Mouse (Mus musculus): Measurements from ENCODE around the gene Gucy1b2.
A peak's percentile ranks its signal among the peaks of the same experiment; 100 is the strongest.

Gucy1b2 gene

GRCm38 (mm10) chr14:62456239-62456747 lies at the start of gene Gucy1b2:
Gucy1b2 (minus strand) TSS chr14:62456289.
- DNase-seq (ENCODE audit: inconsistent age in 2 of 2, low spot score in 1 of 2): no peak

GRCm38 (mm10) chr14:62497391-62497790 lies 41.3 kb upstream of the Gucy1b2 start:
- DNase-seq (ENCODE audit: inconsistent age in 2 of 2, low spot score in 1 of 2): no peak

- DNase-seq (ENCODE audit: inconsistent age in 2 of 2, low spot score in 1 of 2): no peak
Measured at GRCm38 (mm10) chr14:62496501-62496900, 40.4 kb upstream of the Gucy1b2 start.

- no peak for DNase-seq (ENCODE audit: inconsistent age in 2 of 2, low spot score in 1 of 2)
Measured at GRCm38 (mm10) chr14:62493456-62493855, 37.4 kb upstream of the Gucy1b2 start.

GRCm38 (mm10) chr14:62492196-62492850 lies 36.2 kb upstream of the Gucy1b2 start:
- peak; percentile 78 to 89 for DNase-seq (ENCODE audit: inconsistent age in 2 of 2, low spot score in 1 of 2)

GRCm38 (mm10) chr14:62488270-62488669 lies 32.2 kb upstream of the Gucy1b2 start:
- DNase-seq (ENCODE audit: inconsistent age in 2 of 2, low spot score in 1 of 2): no peak

GRCm38 (mm10) chr14:62481381-62481780 lies 25.3 kb upstream of the Gucy1b2 start:
- DNase-seq (ENCODE audit: inconsistent age in 2 of 2, low spot score in 1 of 2): no peak

GRCm38 (mm10) chr14:62479395-62479794 lies 23.3 kb upstream of the Gucy1b2 start:
- DNase-seq (ENCODE audit: inconsistent age in 2 of 2, low spot score in 1 of 2): no peak

- no peak for DNase-seq (ENCODE audit: inconsistent age in 2 of 2, low spot score in 1 of 2)
Measured at GRCm38 (mm10) chr14:62474481-62474880, 18.4 kb upstream of the Gucy1b2 start.

- no peak for DNase-seq (ENCODE audit: inconsistent age in 2 of 2, low spot score in 1 of 2)
Measured at GRCm38 (mm10) chr14:62472061-62472460, 16.0 kb upstream of the Gucy1b2 start.

GRCm38 (mm10) chr14:62468753-62469125 lies 12.7 kb upstream of the Gucy1b2 start:
- no peak for DNase-seq (ENCODE audit: inconsistent age in 2 of 2, low spot score in 1 of 2)

- DNase-seq (ENCODE audit: inconsistent age in 2 of 2, low spot score in 1 of 2): no peak
Measured at GRCm38 (mm10) chr14:62468119-62468752, 12.1 kb upstream of the Gucy1b2 start.

GRCm38 (mm10) chr14:62464966-62465365 lies 8.9 kb upstream of the Gucy1b2 start:
- peak; percentile 30 to 64 for DNase-seq (ENCODE audit: inconsistent age in 2 of 2, low spot score in 1 of 2)

- no peak for DNase-seq (ENCODE audit: inconsistent age in 2 of 2, low spot score in 1 of 2)
Measured at GRCm38 (mm10) chr14:62459541-62459940, 3.5 kb upstream of the Gucy1b2 start.

- DNase-seq (ENCODE audit: inconsistent age in 2 of 2, low spot score in 1 of 2): peak; percentile 86 to 94
Measured at GRCm38 (mm10) chr14:62457420-62458181, 1.5 kb upstream of the Gucy1b2 start.

- no peak for DNase-seq (ENCODE audit: inconsistent age in 2 of 2, low spot score in 1 of 2)
Measured at GRCm38 (mm10) chr14:62455570-62455879, 564 bp downstream of the Gucy1b2 start.

- DNase-seq (ENCODE audit: inconsistent age in 2 of 2, low spot score in 1 of 2): peak in 1 of 2 experiments; percentile 59
Measured at GRCm38 (mm10) chr14:62454760-62455569, 1.1 kb downstream of the Gucy1b2 start.

- DNase-seq (ENCODE audit: inconsistent age in 2 of 2, low spot score in 1 of 2): peak in 1 of 2 experiments; percentile 48
Measured at GRCm38 (mm10) chr14:62454136-62454535, 2.0 kb downstream of the Gucy1b2 start.

GRCm38 (mm10) chr14:62453276-62453675 lies 2.8 kb downstream of the Gucy1b2 start:
- DNase-seq (ENCODE audit: inconsistent age in 2 of 2, low spot score in 1 of 2): peak; percentile 48 to 74

GRCm38 (mm10) chr14:62450706-62451105 lies 5.4 kb downstream of the Gucy1b2 start:
- no peak for DNase-seq (ENCODE audit: inconsistent age in 2 of 2, low spot score in 1 of 2)

- DNase-seq (ENCODE audit: inconsistent age in 2 of 2, low spot score in 1 of 2): no peak
Measured at GRCm38 (mm10) chr14:62447214-62447548, 8.9 kb downstream of the Gucy1b2 start.
